Mouse (Mus musculus) ovary, adult 18-20 months (tissue): ENCODE results near the gene Ccdc185.

Source experiments
- DNase-seq: peaks from one replicate; pipeline ENCODE4 v3.0.0; 2022; ENCODE audit warnings: low spot score, mixed read lengths

Ccdc185 gene

DNA sequence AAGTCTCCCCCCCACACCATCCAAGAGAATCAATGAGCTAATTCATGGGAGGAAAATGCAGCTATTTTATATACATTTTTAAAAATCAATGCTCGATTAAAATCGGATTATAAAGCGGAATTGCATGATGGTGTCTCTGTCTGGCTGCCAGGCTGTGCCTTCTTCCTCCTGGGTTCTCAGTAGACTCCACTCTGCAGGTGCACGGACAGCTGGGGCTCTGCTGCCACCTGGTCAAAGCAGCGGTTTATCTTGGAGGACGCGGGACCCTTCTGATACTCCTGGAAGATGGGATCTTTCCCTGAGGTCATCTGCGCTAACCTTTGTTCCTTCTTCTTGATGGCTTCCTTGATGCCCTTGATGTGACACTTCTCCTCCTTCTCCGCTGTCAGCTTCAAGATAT lies 1.9 kb downstream of the Ccdc185 start:
- DNase-seq: no peak

DNA sequence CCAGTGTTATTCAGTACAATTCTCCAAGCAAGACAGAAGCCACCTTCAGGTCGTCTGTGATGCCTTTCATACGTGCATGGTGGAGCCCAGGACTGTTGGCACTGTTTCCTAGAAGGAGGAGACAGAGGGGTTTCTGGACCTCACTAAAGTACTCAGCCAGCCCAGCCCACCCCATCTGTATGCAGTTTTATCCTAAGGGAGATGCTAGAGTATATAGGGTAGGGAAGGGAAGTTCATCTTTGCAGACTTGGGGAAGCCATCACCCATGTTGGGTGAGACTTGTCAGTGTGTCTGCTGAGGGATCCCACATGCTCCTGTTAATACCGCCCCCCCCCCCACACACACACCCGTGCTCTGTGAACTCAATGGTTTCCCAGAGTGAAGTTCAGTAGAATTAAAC lies 13.1 kb downstream of the Ccdc185 start:
- DNase-seq: no peak

DNA sequence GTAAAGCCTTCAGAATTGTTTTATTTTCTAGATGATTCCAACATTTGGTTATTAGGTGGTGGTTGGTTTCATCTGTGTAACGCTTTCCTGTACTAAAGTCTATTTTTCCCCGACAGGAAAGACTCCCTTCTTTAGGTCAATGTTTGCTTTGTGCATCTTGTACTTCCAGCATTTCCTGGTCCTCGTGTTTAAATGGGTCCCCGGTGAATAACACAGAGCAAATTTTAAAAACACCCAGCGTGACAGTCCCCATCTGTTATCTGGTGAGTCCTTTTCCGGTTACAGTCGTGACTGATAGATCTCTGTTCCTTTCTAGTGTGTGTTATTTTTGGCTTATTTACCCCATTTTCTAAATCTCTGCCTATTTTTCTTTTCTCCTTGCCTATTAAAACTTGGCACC lies 16.3 kb downstream of the Ccdc185 start:
- DNase-seq: no peak

DNA sequence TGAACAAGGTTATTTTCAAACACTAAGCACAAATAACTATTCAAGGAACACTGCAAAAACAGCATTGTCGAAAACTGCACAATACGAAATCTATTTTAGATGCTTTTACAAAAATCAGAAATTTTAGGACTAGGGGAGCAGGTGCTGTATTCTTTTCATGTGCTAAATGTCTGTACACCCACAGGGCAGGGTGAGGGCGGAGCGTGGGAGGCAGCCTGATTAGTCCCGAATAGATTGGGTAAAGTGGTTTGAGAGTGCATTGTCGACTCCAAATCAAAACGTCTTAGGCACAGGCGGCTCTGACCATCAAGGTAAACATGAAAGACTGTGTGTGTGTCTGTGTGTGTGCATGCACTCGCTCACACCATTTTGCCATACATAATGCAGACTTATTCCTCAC lies 20.0 kb downstream of the Ccdc185 start:
- no peak for DNase-seq

DNA sequence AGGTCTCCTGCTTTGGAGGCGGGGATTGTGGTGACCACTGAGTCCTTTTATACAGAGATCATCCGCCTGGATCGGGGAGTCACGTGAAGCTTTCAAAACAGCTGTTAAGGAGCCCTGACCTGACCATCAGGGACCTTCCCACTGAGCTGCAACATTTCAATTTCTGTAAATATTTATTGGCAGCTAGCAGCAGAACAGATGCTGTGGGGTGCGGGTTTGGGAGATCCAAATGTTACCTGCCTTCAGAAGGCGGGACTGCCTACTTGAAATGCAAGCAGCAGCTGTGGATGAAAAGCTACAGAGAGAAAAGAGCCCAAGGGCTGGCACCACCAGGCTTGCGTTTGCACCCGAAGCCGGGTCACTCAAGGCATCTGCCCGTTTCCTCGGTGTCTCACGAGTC lies 21.4 kb downstream of the Ccdc185 start:
- DNase-seq: no peak

DNA sequence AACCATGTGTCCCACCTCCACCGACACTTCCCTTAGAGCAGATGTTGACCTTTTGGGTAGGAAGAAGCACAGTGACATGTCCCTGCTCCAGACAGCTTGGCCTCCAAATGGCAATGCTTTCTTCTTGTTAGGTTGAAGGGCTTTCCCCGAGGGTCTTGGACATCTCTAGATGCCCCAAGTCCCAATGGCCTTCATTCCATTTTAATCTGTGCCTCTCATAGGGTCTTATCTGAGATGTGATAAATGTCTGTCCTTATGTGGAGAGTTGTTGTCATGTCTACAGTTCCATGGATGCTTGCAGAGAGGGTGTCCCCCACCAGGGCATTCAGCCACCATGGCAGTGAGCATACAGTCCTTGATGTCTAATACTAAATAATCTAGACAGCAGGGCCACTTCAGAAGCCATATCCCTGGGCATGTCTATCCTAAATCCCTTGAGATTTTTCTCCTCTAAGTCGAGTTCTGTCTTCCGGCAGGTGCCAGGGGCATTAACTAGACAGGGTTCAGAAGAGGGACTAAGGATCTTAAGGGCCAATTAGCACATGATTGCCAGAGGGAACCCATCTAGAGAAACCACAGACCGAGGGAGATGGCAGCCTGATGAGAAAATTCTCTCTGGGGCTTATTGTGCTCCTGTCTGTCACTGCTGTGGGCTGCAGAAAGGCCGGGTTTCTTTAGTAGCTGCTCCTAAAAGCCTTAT lies 34.6 kb downstream of the Ccdc185 start:
- DNase-seq: no peak

DNA sequence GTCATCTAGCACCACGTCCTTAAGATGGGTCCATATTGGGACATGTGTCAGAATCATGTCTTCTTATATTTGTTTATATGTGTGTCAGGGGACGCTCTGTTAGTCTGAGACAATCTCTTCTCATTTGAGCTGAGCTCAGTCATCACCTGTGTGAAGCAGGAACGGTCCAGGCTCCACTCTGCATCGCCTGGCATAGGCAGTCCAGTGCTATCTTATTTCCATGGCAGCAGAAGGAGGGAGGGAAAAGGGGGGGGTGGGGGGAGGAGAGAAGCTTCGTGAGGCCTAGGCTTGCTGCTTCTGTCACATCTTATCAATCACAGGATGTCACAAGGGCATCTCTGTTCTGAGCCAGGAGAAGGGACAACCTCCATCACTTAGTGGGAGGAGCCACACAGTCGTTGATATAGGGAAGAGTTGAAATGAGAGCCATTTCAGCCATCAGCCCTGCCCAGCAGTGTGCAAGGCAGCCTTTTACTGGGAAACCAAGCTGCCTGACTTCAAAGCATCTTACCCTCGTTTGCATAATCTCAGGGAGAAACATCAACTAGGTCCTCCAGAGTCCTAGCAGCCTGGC lies 37.5 kb downstream of the Ccdc185 start:
- no peak for DNase-seq

DNA sequence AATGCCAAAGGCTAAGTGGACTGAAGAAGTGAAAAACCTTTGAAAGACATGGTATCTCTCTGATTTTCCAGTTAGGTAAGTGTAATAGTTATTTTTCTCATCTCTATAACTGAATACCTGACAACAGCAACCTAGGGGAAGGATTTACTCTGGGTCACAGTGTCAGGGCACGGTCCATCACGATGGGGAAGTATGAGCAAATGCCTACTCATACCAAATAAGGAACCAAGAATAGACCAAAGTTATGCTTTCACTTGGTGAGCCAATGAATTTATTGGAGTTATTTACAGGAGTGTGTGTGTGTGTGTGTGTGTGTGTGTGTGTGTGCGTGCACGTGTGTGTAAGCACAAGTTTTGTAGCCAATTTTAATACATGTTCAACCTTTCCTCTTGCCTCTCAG lies 41.5 kb downstream of the Ccdc185 start:
- DNase-seq: no peak

DNA sequence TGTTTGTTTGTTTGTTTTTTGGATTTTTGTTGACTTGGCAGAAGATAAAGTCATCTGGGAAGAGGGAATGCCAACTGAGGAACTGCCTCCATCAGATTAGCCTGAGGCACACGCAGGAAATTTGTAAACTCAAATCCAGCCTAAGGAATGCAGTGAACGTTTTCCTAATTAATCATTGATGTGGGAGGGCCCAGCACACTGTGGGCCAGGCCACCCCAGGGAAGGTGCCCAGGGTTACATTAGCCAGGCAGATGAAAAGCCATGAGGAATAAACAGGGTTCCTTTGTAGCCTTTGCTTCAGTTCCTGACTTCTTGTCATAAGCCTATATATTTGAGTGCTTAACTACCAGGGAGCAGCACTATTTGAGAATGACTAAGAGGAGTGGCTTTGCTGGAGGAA lies 44.1 kb downstream of the Ccdc185 start:
- no peak for DNase-seq

DNA sequence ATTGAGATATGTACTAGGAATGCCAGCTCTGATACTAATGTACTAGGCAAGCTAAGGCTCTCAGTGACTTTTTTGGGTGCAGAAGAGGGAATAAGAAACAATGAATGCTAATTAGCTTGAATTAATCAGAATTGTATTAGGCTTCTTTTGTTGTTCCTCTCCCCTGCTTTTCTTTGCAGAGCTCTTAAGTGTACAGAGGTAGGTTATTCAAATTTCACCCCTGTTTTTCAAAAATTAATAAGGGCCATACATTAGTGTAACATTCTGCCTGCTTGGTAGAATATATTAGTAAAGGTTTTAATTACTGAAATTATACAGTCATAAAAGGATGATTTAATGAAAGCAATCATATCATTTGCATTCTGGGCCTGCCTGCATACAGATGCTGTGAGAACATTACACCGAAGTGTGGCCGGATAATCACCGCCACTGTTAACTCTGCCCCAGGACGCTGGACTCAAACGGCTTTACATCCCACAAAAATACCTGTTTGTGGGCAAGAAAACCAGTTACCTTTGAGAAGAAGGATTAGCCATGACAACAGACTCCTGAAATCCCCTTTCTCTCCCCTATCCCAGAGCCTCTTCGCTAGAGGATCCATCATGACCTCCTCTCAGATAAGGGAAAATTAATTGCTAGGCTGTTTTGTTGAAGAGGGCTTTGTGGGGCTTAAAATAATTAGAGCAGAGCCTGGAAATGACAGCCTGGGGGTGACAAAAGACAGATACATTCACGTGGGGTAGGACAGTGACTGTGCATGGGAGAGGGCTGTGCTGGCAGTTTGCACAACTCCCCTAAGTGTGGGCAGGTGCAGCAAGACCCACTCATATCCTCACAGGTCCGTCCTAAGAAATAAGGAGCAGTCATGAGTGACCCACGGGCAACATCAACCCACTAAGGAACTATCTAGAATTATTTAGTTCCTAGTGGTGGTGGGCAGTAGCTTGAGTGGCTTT lies 49.3 kb downstream of the Ccdc185 start:
- no peak for DNase-seq
